Mouse (Mus musculus) CH12.LX (cell line): Measurements from ENCODE around the gene Mfap3l.

Experiments
- CTCF ChIP-seq, 2 experiments: IDR thresholded peaks in 1 of 2; conservative IDR thresholded peaks in 1 of 2; 2 replicates each; pipeline ENCODE4 v1.5.1; 2011 to 2012; ENCODE audit warnings: low read depth in 2 of 2, low read length in 2 of 2, improper control_type of control experiment in 1 of 2, inconsistent platforms in 1 of 2, mild to moderate bottlenecking in 1 of 2, moderate library complexity in 1 of 2
- EP300 ChIP-seq: IDR thresholded peaks from 2 replicates; pipeline ENCODE4 v1.6.1; 2011; ENCODE audit warnings: low read length, improper control_type of control experiment
- POLR2A ChIP-seq: IDR thresholded peaks from 2 replicates; pipeline ENCODE4 v1.6.1; 2011; ENCODE audit warnings: low read depth, mild to moderate bottlenecking, improper control_type of control experiment, low read length

GRCm38 (mm10) chr8:60611580-60612111 lies 21.0 kb upstream of the Mfap3l start:
- no peak for TF ChIP-seq CTCF (conservative IDR thresholded peaks at IDR 0.05 in 1 of 2, IDR thresholded peaks at IDR 0.05 in 1 of 2; ENCODE audit: low read depth in 2 of 2, low read length in 2 of 2)
- TF ChIP-seq EP300 = no peak
- no peak for TF ChIP-seq POLR2A
